Mouse (Mus musculus): ENCODE data around the gene Zic1. TPM values are rescaled to one million over a fixed set of nuclear protein-coding genes. Genes with fewer than 3 reads are reported as not detected.

Gene Zic1
- polyA plus RNA-seq, 1 experiment from 2014 or later: 6.5 TPM

DNA sequence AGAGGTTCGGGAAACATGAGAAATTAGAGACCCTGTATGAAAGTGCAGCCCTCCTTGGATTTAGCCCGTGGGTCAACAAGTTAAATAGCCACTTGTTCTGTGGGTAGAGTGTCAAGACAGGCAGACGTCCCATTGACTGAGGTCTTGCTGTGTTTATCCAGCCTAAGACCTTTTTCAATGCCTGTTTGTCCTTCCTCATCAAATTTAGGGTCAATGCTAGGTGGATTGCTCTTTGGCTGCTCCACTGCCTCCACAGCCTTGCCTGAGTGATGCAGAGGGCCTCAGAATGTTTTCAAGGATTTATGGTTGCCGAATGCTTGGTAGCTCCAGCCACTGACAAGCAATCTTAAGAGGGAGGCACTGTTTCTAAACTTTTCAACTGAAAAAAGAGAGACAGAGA is 6.0 kb upstream of the Zic1 start:
- H3K27me3 ChIP-seq (ENCODE audit: low read depth, poor library complexity, severe bottlenecking): peaks cover 100% of the 10 kb centered on the region
- WGBS: 14% methylated on average over 4 of the region's 4 CpGs
- H3K9me3 ChIP-seq (replicated peaks): no peaks in the 10 kb centered on the region
- peak; percentile 21 for DNase-seq (ENCODE audit: low spot score)
- peak overlapping the region; percentile 77 for H3K4me3 ChIP-seq
- peak overlapping the region; percentile 95 for H3K27ac ChIP-seq (replicated peaks)
- H3K36me3 ChIP-seq: no peaks in the 10 kb centered on the region
- peaks cover 60% of the 10 kb centered on the region for H3K4me1 ChIP-seq

- H3K27ac ChIP-seq (replicated peaks): peak overlapping the region; percentile 95
- H3K9me3 ChIP-seq (replicated peaks): no peaks in the 10 kb centered on the region
- no peaks in the 10 kb centered on the region for H3K36me3 ChIP-seq
- H3K4me3 ChIP-seq: peak overlapping the region; percentile 77
- H3K4me1 ChIP-seq: peaks cover 65% of the 10 kb centered on the region
- DNase-seq (ENCODE audit: low spot score): peak; percentile 17
- peaks cover 100% of the 10 kb centered on the region for H3K27me3 ChIP-seq (ENCODE audit: low read depth, poor library complexity, severe bottlenecking)
Observed at GRCm38 (mm10) chr9:91371011-91371410, 5.4 kb upstream of the Zic1 start.

DNA sequence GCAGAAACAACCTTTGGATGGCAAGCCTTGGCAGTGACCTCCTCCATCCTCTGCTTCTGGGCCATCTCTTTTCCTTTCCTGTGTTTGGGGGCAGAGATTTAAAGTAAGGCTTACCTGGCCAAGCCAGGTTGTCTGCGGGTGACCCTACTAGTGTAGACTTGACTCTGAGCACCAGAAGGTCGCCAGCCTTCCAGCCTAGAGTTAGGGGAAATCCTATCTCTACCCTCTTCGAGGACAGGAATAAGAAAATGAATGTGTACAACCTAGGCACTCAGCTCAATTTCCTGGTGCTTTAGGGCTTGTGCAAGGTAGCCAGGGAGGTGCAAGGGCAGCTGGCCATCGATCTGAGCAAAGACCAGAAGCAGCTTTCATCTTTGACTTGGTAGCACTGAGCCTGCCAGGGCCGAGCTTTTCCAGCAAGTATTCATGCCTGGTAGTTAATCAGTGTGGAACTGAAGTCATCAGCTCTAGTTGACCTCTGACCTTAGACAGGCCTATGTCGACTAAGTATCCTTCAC is 4.6 kb upstream of the Zic1 start:
- Histone ChIP-seq H3K27me3 (ENCODE audit: low read depth, poor library complexity, severe bottlenecking) (peaks cover 100% of the 10 kb centered on the region), H3K27ac (replicated peaks) (peak overlapping the region; percentile 95), H3K4me3 (peak overlapping the region; percentile 77), H3K4me1 (peaks cover 65% of the 10 kb centered on the region), H3K9me3 (replicated peaks) (no peaks in the 10 kb centered on the region), H3K36me3 (no peaks in the 10 kb centered on the region)
- 8% methylated on average over 6 of the region's 6 CpGs for WGBS
- DNase-seq (ENCODE audit: low spot score): peak; percentile 24

- Histone ChIP-seq H3K27ac (replicated peaks) (peak overlapping the region; percentile 95), H3K36me3 (no peaks in the 10 kb centered on the region; the same call in 1 of the 2 replicates), H3K4me1 (peaks cover 68% of the 10 kb centered on the region), H3K9me3 (replicated peaks) (no peaks in the 10 kb centered on the region), H3K4me3 (peak overlapping the region; percentile 77), H3K27me3 (ENCODE audit: low read depth, poor library complexity, severe bottlenecking) (peaks cover 100% of the 10 kb centered on the region)
- peak; percentile 62 for DNase-seq (ENCODE audit: low spot score)
- 2% methylated on average over 26 of the region's 26 CpGs for WGBS
Observed at GRCm38 (mm10) chr9:91369293-91369991, 3.8 kb upstream of the Zic1 start.

GRCm38 (mm10) chr9:91368946-91369292 is 3.3 kb upstream of the Zic1 start:
- peak overlapping the region; percentile 95 for H3K27ac ChIP-seq (replicated peaks)
- no peak for DNase-seq (ENCODE audit: low spot score)
- H3K27me3 ChIP-seq (ENCODE audit: low read depth, poor library complexity, severe bottlenecking): peaks cover 100% of the 10 kb centered on the region
- H3K9me3 ChIP-seq (replicated peaks): no peaks in the 10 kb centered on the region
- H3K36me3 ChIP-seq: peaks cover 5% of the 10 kb centered on the region
- H3K4me3 ChIP-seq: peak overlapping the region; percentile 77
- H3K4me1 ChIP-seq: peaks cover 67% of the 10 kb centered on the region
- WGBS: 4% methylated on average over 13 of the region's 13 CpGs

DNA sequence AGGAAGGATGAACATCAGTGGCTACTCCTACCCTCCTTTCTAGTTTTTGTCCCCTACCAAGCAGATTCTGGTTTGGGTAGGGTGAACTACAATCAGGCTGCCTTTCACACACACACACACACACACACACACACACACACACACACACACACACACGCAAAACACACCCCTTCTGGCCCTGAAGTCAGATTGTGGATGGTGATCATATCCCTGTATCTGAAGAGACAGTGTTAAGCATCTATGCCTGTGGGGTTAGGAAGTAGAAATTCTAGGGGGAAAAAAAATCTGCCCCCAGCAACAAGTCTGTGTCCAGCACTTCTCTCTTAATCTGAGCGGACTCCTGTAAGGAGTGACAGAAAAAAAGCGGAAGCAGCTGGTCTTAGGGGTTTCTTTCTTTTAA is 2.5 kb upstream of the Zic1 start:
- Histone ChIP-seq H3K4me1 (peaks cover 67% of the 10 kb centered on the region), H3K4me3 (peak overlapping the region; percentile 77), H3K27me3 (ENCODE audit: low read depth, poor library complexity, severe bottlenecking) (peaks cover 100% of the 10 kb centered on the region), H3K36me3 (peaks cover 11% of the 10 kb centered on the region), H3K27ac (replicated peaks) (peak overlapping the region; percentile 95), H3K9me3 (replicated peaks) (no peaks in the 10 kb centered on the region)
- WGBS: 8% methylated on average over 3 of the region's 3 CpGs
- peak; percentile 51 for DNase-seq (ENCODE audit: low spot score)

GRCm38 (mm10) chr9:91366999-91367811 is 1.6 kb upstream of the Zic1 start:
- H3K27ac ChIP-seq (replicated peaks): peak overlapping the region; percentile 95
- H3K9me3 ChIP-seq (replicated peaks): no peaks in the 10 kb centered on the region
- peak overlapping the region; percentile 77 for H3K4me3 ChIP-seq
- H3K27me3 ChIP-seq (ENCODE audit: low read depth, poor library complexity, severe bottlenecking): peaks cover 100% of the 10 kb centered on the region
- H3K36me3 ChIP-seq: peaks cover 18% of the 10 kb centered on the region
- peak; percentile 51 for DNase-seq (ENCODE audit: low spot score)
- H3K4me1 ChIP-seq: peaks cover 66% of the 10 kb centered on the region
- WGBS: under 1% methylated on average over 30 of the region's 30 CpGs

DNA sequence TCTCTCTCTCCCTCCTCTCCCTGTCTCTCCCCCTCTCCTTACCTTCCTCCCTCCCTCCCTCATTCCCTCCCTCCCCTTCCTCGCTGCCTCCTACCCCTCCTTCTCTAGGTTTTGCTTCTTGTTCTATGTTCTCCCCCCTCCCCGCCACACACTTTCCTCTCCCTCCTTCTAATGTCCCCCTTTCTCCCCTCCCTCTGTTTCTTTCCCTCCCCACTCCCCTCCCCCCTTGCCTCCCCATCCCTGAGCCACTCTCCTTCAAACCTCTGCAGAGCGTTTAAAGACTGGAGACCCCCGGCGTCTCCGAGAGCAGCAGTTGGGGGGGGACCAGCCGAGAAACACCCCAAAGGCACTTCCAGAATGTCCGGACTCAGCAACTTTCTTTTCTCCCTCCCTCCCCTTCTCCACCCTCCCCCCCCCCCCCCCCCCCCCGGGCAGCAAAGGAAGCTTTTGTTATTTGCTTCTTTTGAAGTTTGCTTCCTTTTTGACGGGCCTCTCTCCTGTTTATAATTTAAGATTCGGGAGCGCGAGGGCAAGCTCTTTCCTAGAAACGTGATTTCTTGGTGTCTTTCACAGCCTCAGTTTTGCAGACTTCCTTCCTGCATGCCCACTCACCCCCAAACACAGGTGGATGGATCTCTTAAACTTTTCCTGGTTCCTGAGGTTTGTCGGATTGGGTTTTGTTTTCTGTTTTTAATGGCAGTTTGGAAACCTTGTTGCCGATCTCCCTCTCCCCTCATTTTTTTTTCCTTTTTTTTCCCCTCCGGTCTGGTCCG is 802 bp upstream of the Zic1 start:
- H3K27me3 ChIP-seq (ENCODE audit: low read depth, poor library complexity, severe bottlenecking): peaks cover 100% of the 10 kb centered on the region
- under 1% methylated on average over 17 of the region's 18 CpGs for WGBS

DNA sequence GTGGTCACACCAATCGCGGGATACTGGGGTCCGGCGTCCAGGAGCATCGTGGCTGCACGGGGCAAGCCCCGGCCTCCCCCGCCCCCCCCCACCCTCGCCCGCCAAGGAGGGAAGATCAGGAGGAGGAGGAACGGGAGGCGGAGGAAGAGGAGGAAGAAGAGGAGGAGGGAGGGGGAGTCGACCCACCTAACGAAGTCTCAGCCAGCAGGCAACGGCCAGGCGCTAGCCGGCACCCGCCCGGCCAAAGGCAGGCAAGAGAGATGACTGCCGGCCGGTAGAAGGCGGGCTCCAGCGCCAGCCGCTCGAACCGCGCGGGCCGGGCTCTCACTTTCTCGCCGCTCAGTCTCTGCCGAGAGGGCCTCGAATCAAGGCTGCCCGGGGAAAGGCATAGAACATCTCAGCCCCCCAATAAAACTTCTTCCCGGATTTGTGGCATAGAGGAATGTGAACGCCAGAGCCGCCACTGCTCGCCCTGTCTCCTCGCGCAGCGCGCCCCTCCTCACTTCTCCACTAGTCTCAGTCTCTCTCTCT is 574 bp downstream of the Zic1 start:
- Histone ChIP-seq H3K27me3 (ENCODE audit: low read depth, poor library complexity, severe bottlenecking) (peaks cover 100% of the 10 kb centered on the region), H3K4me1 (peaks cover 60% of the 10 kb centered on the region)
- WGBS: under 1% methylated on average over 32 of the region's 42 CpGs

More for the DNA sequence above, 802 bp upstream of the Zic1 start:
- Histone ChIP-seq H3K36me3 (peaks cover 26% of the 10 kb centered on the region), H3K9me3 (replicated peaks) (no peaks in the 10 kb centered on the region), H3K27ac (replicated peaks) (peak overlapping the region; percentile 95), H3K4me3 (peak overlapping the region; percentile 77), H3K4me1 (peaks cover 68% of the 10 kb centered on the region)
- peak; percentile 69 for DNase-seq (ENCODE audit: low spot score)

DNA sequence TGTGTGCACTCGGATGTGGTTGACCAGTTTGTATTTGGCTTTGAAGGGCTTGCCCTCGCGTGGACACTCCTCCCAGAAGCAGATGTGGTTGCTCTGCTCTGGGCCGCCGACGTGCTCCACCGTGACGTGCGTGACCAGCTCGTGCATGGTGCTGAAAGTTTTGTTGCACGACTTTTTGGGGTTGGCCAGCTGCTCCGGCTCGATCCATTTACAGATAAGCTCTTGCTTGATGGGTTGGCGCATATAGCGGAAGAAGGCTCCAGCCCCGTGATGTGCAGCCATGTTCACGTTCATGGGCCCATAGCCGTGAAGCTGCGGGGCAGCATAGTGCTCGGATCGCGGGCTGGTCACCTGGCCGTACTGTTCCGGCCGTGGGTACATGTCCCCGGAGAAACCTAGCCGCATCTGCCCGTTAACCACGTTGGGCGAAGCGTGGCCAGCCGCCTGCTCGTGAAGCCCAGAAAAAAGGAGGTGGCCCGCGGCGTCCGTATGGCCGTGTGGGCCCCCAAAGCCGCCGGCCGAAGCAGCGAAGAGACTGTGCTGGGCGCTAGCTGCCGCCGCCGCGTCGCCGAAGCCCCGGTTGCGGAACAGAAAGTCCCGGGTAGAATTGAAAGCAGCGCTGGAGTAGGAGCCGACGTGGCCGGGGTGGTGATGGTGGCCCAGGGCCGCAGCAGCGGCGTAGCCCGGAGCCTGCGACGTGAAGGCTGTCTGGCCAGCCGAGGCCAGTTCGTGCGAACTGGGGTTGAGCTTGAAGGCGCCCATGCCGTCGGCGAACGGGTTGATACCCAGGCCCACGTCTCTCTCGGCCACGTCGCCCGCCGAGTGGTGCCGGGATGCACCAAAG is 1.3 kb downstream of the Zic1 start:
- Histone ChIP-seq H3K27me3 (ENCODE audit: low read depth, poor library complexity, severe bottlenecking) (peaks cover 100% of the 10 kb centered on the region), H3K4me3 (peak overlapping the region; percentile 77), H3K36me3 (peaks cover 31% of the 10 kb centered on the region), H3K27ac (replicated peaks) (peak overlapping the region; percentile 95), H3K4me1 (peaks cover 53% of the 10 kb centered on the region), H3K9me3 (replicated peaks) (no peaks in the 10 kb centered on the region)
- under 1% methylated on average over 77 of the region's 77 CpGs for WGBS
- peak; percentile 61 for DNase-seq (ENCODE audit: low spot score)

More for the DNA sequence above, 574 bp downstream of the Zic1 start:
- H3K9me3 ChIP-seq (replicated peaks): no peaks in the 10 kb centered on the region
- peaks cover 31% of the 10 kb centered on the region for H3K36me3 ChIP-seq
- peak; percentile 83 for DNase-seq (ENCODE audit: low spot score)
- H3K27ac ChIP-seq (replicated peaks): peak overlapping the region; percentile 95
- peak overlapping the region; percentile 77 for H3K4me3 ChIP-seq

DNA sequence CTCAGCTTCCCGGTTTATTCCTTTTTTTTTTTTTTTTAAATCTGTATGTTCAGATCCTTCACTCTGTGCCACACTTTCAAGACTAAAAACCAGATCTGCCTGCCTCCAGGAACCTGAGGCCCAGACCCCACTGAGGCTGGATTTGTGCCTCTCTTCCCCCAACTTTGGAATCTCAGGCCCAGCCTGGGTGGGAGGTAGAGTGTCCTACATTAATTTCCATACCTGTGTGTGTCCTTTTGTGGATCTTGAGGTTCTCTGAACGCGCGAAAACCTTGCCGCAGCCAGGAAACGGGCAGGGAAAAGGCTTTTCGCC is 1.8 kb downstream of the Zic1 start:
- Histone ChIP-seq H3K27ac (replicated peaks) (peak overlapping the region; percentile 95), H3K4me3 (peak overlapping the region; percentile 77), H3K9me3 (replicated peaks) (no peaks in the 10 kb centered on the region), H3K27me3 (ENCODE audit: low read depth, poor library complexity, severe bottlenecking) (peaks cover 100% of the 10 kb centered on the region), H3K36me3 (peaks cover 31% of the 10 kb centered on the region), H3K4me1 (peaks cover 49% of the 10 kb centered on the region)
- no peak for DNase-seq (ENCODE audit: low spot score)
- under 1% methylated on average over 7 of the region's 7 CpGs for WGBS

Data from midbrain, embryonic 10.5 days (tissue).